Mouse (Mus musculus): ENCODE results near the gene Tarbp2. TPM values are rescaled to one million over a fixed set of nuclear protein-coding genes. Genes with fewer than 3 reads are reported as not detected.

Gene Tarbp2
- 71.5 TPM for polyA plus RNA-seq (2017; shearing (Covaris generic))

DNA sequence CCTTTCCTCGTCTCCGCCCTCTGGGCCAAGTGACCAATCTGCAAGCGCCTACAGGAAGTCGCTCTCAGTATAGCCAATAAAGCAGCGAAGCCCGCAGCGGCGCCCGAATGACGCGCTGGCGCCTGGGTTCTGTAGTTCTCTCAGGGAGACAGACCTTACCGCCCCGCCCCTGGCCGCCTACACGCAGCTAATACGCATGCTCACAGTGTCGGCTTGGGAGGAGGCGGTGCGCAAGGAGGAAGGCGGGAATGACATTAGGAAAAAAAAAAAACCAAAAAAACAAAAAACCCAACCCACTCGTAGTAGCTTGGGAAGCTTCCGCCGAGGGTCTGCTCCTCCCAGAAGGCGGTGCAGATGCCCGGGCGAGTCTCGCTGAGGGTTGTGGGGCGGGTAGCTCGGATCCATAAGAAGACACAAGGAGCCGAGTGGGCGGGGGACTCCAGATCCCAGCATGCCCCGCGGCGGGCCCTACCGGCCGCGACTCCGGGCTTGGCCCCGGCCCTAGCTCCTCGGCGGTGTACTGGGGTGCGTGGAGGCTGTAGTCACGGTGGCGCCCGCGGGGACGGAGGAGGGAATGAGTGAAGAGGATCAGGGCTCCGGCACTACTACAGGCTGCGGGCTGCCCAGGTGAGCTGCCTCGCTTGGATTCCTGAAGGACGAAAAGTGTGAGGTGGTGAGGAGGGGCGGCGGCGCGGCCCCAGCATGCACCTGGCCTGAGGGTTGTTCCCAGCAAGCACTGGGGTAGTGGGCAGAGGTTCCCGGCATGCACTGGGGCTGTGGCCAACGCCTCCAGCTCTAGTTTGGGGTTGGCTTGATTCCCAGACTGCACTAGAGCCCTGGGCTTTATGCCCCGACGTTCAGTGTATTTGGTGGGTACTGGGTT lies at the start of gene Tarbp2:
Tarbp2 (plus strand) TSS at position 217 of the 883 bp plus-strand sequence.

DNA sequence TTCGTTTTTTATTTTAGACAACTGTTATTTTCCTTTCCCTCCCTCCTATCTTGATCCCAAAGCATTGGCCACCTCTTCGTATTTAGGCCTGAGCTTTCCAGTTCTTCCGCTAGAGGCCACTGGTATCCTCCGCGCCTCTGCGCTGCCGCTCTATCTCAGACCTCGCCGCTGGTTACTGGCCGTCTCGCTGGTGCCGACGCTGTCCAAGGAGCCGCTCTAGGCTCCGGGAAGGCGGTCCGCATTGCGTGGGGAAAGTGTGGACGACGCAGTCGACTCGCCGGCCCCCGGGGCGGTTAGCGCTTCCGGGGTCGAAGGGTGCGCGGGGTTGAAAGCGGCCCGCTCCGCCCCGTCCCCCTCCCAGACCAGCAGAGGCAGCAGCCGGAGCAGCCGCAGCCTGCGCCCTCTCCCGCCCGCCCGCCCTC lies 47.8 kb upstream of the Tarbp2 start, which contains the start of gene Pcbp2:
Pcbp2 (plus strand) TSS at position 357 of the 422 bp plus-strand sequence.

DNA sequence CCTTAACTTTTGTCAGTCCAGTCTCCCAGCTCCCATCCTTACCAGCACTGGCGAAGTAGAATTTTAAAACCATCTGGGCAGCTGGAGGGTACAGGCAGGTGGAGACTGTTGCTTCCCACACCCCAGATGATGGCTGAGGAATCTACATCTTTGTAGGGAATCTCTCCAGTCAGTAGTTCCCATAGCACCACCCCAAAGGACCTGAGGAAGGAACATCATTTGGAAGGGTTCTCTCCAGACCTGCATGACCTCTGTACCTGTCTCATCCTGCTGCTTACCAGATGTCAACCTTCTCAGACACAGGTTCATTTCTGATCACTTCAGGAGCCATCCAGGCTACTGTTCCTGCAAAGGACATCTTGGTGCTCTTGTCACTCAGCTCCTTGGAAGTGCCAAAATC lies 14.5 kb upstream of the Tarbp2 start, which contains the start of gene Gm10337:
Gm10337 (plus strand) TSS at position 276 of the 400 bp plus-strand sequence.

DNA sequence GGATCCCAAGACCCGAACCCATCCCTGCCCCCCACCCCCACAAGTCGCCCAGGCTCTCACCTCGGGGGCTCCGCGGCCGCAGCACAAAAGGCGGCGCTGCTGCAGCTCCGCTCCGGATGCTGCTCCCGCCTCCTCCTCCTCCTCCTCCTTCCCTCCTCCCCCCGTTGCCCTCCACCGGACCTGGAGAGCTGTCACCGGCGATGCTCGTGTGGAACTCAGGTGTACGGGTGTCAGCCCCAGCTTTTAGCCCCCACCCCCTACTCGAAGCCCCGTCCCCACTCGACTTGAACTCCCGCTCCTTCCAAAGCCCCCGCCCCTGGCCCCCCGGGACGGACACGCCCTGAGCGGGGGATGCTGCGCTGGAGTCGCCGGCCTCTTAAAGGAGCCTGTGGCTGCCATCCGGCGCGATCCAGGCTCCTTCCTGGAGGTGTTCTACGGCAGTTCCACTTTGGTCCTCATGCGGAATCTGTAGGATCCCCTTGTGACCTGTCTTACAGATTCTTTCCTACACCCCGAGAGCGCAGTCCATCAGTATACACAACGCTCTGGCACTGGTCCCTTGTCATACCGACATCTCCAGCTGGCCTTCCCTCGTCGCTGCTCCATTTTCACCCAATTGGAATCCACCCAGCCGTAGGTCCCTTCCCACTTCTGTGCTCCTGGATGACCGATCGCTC lies 1.1 kb upstream of the Tarbp2 start, which contains the start of gene Map3k12:
Map3k12 (minus strand) TSS at position 337 of the 677 bp plus-strand sequence.

DNA sequence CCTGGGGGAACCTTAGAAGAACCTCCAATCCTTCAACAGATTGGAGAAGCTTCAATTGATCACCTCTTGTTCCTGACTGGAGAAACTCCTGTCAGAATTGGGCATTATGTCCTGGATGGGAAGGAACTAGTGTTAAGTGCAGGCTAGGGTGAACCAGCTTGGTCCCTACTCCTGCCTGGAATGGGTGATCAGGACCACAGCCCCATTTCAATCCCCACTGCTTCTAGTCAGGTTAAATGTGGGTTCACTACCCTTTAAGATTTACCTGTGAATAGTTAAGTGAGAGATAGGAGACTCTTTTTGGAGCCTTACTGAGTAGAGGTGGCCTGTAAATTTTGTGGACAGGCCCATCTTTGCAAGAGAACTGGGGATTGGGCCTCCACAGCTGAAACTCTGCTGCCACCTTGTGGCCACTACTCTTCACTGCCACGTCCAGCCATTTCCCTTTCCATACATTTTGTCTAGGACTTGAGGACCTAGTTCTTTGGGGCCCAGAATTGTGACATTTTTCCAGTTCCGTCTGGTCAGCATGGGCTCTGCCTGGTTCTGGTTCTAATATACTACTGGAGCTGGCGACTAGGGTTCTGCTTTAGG lies 7.0 kb downstream of the Tarbp2 start, which contains the start of gene Npff:
Npff (minus strand) TSS at position 51 of the 594 bp plus-strand sequence.

Other genes starting within 250 kb of the Tarbp2 start
- not detected for gene Gm9918, start 247.6 kb upstream of the Tarbp2 start, polyA plus RNA-seq (2017; shearing (Covaris generic))
- gene Mfsd5, start 238.7 kb upstream of the Tarbp2 start, polyA plus RNA-seq (2017; shearing (Covaris generic)): 63.4 TPM
- 1.7 TPM for gene Espl1, start 221.9 kb upstream of the Tarbp2 start, polyA plus RNA-seq (2017; shearing (Covaris generic))
- gene Pfdn5, start 192.1 kb upstream of the Tarbp2 start, polyA plus RNA-seq (2017; shearing (Covaris generic)): 684 TPM
- gene Myg1, start 186.5 kb upstream of the Tarbp2 start, polyA plus RNA-seq (2017; shearing (Covaris generic)): 119 TPM
- 60.5 TPM for gene Aaas, start 167.4 kb upstream of the Tarbp2 start, polyA plus RNA-seq (2017; shearing (Covaris generic))
- gene Sp7, start 151.0 kb upstream of the Tarbp2 start, polyA plus RNA-seq (2017; shearing (Covaris generic)): not detected
- gene Sp1, start 112.0 kb upstream of the Tarbp2 start, polyA plus RNA-seq (2017; shearing (Covaris generic)): 19.6 TPM
- gene Amhr2, start 72.8 kb upstream of the Tarbp2 start, polyA plus RNA-seq (2017; shearing (Covaris generic)): not detected
- 586 TPM for gene Prr13, start 59.2 kb upstream of the Tarbp2 start, polyA plus RNA-seq (2017; shearing (Covaris generic))
- 118 TPM for gene Pcbp2, start 47.7 kb upstream of the Tarbp2 start, polyA plus RNA-seq (2017; shearing (Covaris generic))
- not detected for gene Gm10337, start 14.5 kb upstream of the Tarbp2 start, polyA plus RNA-seq (2017; shearing (Covaris generic))
- 10.6 TPM for gene Map3k12, start 1.1 kb upstream of the Tarbp2 start, polyA plus RNA-seq (2017; shearing (Covaris generic))
- 6.2 TPM for gene Npff, start 6.8 kb downstream of the Tarbp2 start, polyA plus RNA-seq (2017; shearing (Covaris generic))
- 0.35 TPM for gene Gm28047, start 106.9 kb downstream of the Tarbp2 start, polyA plus RNA-seq (2017; shearing (Covaris generic))
- 48.5 TPM for gene Atf7, start 107.3 kb downstream of the Tarbp2 start, polyA plus RNA-seq (2017; shearing (Covaris generic))
- gene Atp5g2, start 154.2 kb downstream of the Tarbp2 start, polyA plus RNA-seq (2017; shearing (Covaris generic)): 28.9 TPM
- 60.2 TPM for gene Calcoco1, start 204.0 kb downstream of the Tarbp2 start, polyA plus RNA-seq (2017; shearing (Covaris generic))

All from CD4-positive, CD25-positive, alpha-beta regulatory T cell, adult 9 weeks (primary cell).